Mouse (Mus musculus) embryonic facial prominence, embryonic 15.5 days (tissue): Measurements from ENCODE around the gene Naga. TPM values are rescaled to one million over a fixed set of nuclear protein-coding genes. Genes with fewer than 3 reads are reported as not detected.
A peak's percentile ranks its signal among the peaks of the same experiment; 100 is the strongest.

Experiments
- ATAC-seq: fragments of 200-750 bp; cut with Nextera tagmentation; 2 replicates; pipeline ENCODE4 v1.8.0; 2017; ENCODE audit warnings: low read depth, moderate TSS enrichment; ENCODE audit not compliant: insufficient number of reproducible peaks, low FRiP score, low TSS enrichment
- H3K27ac ChIP-seq: fragments of 300-500 bp; sonication (generic); replicated peaks from 2 replicates; pipeline ENCODE4 v1.5.1; 2015; ENCODE audit warnings: mild to moderate bottlenecking, inconsistent platforms
- H3K27me3 ChIP-seq: fragments of 300-500 bp; sonication (generic); 2 replicates; pipeline ENCODE4 v1.6.1; 2015; ENCODE audit warnings: inconsistent platforms
- H3K36me3 ChIP-seq: fragments of 300-500 bp; sonication (generic); 2 replicates; pipeline ENCODE4 v1.6.1; 2015; ENCODE audit warnings: mild to moderate bottlenecking, inconsistent platforms
- H3K4me1 ChIP-seq: fragments of 300-500 bp; sonication (generic); 2 replicates; pipeline ENCODE4 v1.6.1; 2015; ENCODE audit warnings: inconsistent platforms
- H3K4me2 ChIP-seq: fragments of 300-500 bp; sonication (generic); replicated peaks from 2 replicates; pipeline ENCODE4 v1.6.1; 2015; ENCODE audit warnings: mild to moderate bottlenecking, inconsistent platforms
- H3K4me3 ChIP-seq: fragments of 300-500 bp; sonication (generic); replicated peaks from 2 replicates; pipeline ENCODE4 v1.5.1; 2015; ENCODE audit warnings: mild to moderate bottlenecking, inconsistent platforms
- H3K9ac ChIP-seq: fragments of 300-500 bp; sonication (generic); 2 replicates; pipeline ENCODE4 v1.6.1; 2015; ENCODE audit warnings: inconsistent platforms
- H3K9me3 ChIP-seq: fragments of 300-500 bp; sonication (generic); replicated peaks from 2 replicates; pipeline ENCODE4 v1.6.1; 2016; ENCODE audit warnings: inconsistent platforms
- WGBS: fragments of 180-500 bp; shearing (Covaris S2); methylation state at CpG from one replicate; pipeline ENCODE4 v1.1.7; 2015; 5-methylcytosine and 5-hydroxymethylcytosine counted together
- polyA plus RNA-seq: library from polyadenylated mRNA; unstranded; fragments of >200 nt; fragmentation: Nextera tagmentation; extraction: Ambion mirVana; gene quantifications from 2 replicates; pipeline ENCODE4 v1.2.1, GENCODE M21; 2015

The Naga gene
- polyA plus RNA-seq, 1 experiment from 2014 or later = 64.8 TPM

DNA sequence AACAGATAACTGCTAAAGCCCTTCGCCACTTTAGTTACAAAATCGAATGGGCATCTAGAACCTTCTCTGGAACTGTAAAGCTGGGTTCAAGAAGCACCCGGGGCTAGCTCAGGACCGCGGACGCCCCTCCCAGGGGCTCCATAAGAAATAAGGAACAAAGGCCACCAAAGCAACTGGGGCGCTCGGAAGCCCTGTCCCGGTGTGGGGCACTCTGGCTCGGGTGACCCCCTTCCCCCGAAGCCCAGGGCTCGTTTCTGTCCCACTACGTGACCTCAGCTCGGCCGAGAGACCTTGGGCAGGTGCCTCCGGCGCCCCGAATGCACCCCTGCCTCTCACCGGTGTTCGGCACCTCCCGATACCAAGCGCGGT, 15.0 kb upstream of the Naga start:
- peak overlapping the region; percentile 86 for H3K4me2 ChIP-seq

DNA sequence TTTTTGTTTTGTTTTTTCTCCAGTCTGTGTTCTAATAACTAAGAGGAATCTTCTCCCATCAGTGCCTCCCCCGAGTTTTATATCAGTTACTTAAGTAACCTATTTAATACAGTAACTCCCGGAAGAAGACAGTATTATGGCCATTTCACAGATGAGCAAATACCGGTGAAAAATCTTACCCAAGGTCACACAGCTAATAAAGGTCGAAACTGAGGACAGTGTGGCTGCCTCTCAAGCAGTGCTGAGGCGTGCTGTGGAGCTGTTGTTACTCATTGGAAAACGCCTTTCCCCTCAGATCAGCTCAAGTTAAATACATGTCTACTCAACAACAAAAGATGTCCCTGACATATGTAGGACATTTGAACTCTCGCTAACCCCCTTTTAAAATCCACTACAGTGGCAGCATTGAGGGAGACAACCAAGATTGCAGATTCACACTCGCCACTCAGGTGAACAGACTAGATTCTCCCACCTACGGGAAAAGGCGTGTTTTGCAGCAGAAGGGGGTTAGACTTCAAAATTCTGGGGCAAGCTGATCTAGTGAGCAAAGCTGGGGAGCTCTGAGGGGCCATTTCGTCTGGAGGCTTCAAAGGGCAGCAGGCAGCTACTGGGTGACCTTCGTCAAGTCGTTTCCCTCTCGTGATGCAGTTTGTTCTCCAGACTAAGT, 14.5 kb upstream of the Naga start:
- Histone ChIP-seq H3K27ac (peak overlapping the region; percentile 95; the same call in 1 of the 2 replicates), H3K9ac (peak overlapping the region; percentile 82), H3K4me2 (peak overlapping the region; percentile 86), H3K4me3 (peak overlapping the region; percentile 74), H3K4me1 (peaks cover 23% of the 10 kb centered on the region), H3K36me3 (peaks cover 29% of the 10 kb centered on the region), H3K9me3 (no peaks in the 10 kb centered on the region), H3K27me3 (no peaks in the 10 kb centered on the region)
- no peak for ATAC-seq
- 23% methylated on average over 14 of the region's 14 CpGs for WGBS

More for the DNA sequence above, 15.0 kb upstream of the Naga start:
- WGBS = under 1% methylated on average over 23 of the region's 23 CpGs
- Histone ChIP-seq H3K4me3 (peak overlapping the region; percentile 74), H3K9ac (peak overlapping the region; percentile 82), H3K36me3 (peaks cover 24% of the 10 kb centered on the region), H3K27me3 (no peaks in the 10 kb centered on the region), H3K27ac (peak overlapping the region; percentile 95), H3K4me1 (peaks cover 28% of the 10 kb centered on the region), H3K9me3 (no peaks in the 10 kb centered on the region)
- peak; percentile 13; the same call in 1 of the 2 replicates for ATAC-seq

DNA sequence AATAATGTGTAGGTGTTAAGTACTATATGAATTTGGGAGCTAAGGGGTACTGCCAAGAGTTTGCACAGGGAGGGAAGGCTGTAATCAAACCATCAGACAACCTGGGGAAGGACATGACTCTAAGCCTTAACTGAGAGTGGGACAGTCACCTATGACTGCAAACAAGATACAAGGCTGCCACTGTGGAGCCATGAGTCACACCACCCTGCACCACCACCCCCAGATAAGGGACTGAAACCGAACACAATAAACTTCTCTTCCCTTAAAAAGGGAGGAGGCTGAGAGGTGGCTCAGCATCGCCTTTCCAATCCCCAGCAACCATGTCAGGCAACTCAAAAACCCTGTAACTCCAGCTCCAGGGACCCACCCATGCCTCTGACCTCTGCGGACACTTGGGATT, 12.8 kb upstream of the Naga start:
- whole genome bisulfite sequencing = 81% methylated on average over 3 of the region's 3 CpGs

DNA sequence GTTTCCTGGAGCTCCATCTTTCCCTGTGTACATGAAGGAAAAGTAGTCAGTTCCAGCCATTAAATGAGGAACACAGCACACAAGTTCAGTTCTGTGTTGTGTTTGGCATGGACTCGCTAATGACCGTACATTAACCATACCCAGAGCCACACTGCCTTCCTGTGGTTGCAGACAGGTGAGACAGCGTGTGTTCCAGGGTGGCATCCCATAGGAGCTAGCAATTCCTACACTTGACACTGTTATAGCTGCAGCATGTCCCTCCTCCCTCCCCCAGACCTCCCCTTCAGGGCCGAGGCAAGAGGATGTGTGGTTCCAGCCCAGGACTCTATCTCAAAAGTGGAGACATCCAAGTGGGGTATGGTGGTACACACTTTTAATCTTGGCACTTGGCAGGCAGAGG, 11.6 kb upstream of the Naga start:
- H3K4me1 ChIP-seq = peaks cover 37% of the 10 kb centered on the region
- ATAC-seq = no peak
- H3K4me3 ChIP-seq = no peak overlapping the region
- no peaks in the 10 kb centered on the region for H3K9me3 ChIP-seq
- peaks cover 34% of the 10 kb centered on the region for H3K36me3 ChIP-seq
- no peak overlapping the region for H3K27ac ChIP-seq
- no peak overlapping the region for H3K4me2 ChIP-seq
- WGBS = 88% methylated on average over 4 of the region's 4 CpGs
- H3K27me3 ChIP-seq = no peaks in the 10 kb centered on the region
- no peak overlapping the region for H3K9ac ChIP-seq

More for the DNA sequence above, 12.8 kb upstream of the Naga start:
- no peaks in the 10 kb centered on the region for H3K27me3 ChIP-seq
- H3K4me3 ChIP-seq = no peak overlapping the region
- ATAC-seq = no peak
- H3K27ac ChIP-seq = no peak overlapping the region
- no peaks in the 10 kb centered on the region for H3K9me3 ChIP-seq
- H3K9ac ChIP-seq = no peak overlapping the region
- H3K4me1 ChIP-seq = peaks cover 37% of the 10 kb centered on the region
- peaks cover 34% of the 10 kb centered on the region for H3K36me3 ChIP-seq
- no peak overlapping the region for H3K4me2 ChIP-seq

DNA sequence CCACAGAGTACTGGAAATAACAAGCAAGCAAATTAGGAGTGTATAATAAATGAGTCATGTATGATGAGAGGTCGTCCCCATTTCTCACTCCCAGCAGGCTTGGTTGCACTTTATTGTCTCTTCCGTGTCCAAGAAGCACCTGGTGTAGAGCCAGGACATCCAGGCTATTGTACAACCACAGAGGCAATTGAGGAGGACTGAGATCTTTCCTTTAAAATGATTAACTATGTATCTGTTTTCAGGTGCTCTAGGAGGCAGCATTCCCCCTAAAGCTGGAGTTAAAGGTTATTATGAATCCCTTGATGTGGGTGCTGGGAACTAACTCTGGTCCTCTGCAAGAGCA, 10.2 kb upstream of the Naga start:
- H3K27ac ChIP-seq = no peak overlapping the region
- H3K4me2 ChIP-seq = no peak overlapping the region
- no peak overlapping the region for H3K9ac ChIP-seq
- H3K9me3 ChIP-seq = no peaks in the 10 kb centered on the region
- no peak overlapping the region for H3K4me3 ChIP-seq
- 82% methylated on average over 2 of the region's 2 CpGs for WGBS
- ATAC-seq = no peak
- H3K27me3 ChIP-seq = no peaks in the 10 kb centered on the region
- peaks cover 33% of the 10 kb centered on the region for H3K4me1 ChIP-seq
- H3K36me3 ChIP-seq = peaks cover 34% of the 10 kb centered on the region

DNA sequence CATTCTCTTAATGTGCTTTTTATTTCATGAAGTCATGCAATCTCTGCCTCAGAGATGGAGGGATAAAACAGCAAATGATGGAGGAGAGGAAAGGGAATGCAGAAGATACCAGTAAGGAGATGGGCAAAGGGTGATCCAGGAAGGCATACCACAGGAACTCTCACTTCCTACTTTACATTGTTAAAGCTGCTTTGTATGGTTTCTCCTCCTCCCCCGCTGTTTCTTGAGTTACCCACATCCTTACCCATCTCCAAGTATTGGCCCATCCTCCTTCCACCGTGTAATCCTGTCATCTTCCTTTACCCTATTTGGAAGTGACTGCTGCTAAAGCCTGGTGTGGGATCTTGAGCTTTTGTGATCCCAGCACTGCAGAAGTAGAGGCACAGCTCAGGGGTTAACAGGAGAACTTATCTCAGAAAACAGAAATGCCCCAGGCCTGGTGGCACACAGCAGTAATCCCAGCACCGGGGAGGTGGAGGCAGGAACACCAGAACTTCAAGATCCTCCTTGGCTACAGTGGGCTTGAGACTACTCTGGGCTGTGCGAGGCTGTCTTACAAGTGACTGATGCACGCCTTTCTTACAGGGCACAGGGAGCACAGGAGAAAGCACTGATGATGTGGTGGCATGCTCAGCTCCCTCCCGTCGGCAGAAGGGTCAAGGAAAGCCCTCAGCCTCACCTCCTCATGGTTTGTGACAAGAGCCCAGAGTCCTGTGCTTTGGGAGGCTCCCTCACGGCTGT, 9.7 kb upstream of the Naga start:
- Histone ChIP-seq H3K4me1 (peaks cover 32% of the 10 kb centered on the region), H3K27me3 (no peaks in the 10 kb centered on the region), H3K4me2 (no peak overlapping the region), H3K9ac (no peak overlapping the region), H3K9me3 (no peaks in the 10 kb centered on the region), H3K36me3 (peaks cover 36% of the 10 kb centered on the region), H3K27ac (no peak overlapping the region), H3K4me3 (no peak overlapping the region)
- ATAC-seq = no peak
- 82% methylated on average over 8 of the region's 8 CpGs for WGBS

DNA sequence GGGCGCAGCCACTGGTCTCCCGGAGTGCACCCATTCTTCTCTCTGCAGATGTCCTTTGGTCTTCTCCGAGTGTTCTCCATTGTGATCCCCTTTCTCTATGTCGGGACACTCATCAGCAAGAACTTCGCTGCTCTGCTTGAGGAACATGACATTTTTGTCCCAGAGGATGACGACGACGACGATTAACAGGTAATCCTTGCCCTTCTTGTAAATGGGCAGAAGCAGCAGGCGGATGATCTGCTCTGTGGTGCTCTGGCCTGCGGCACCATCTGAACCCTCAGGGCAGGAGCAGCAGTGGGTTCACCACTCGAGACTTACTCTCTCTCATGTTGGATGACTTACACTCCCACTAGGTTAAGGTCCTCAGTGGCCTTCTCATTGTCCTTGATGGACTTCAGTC, 9.1 kb upstream of the Naga start:
- 90% methylated on average over 12 of the region's 12 CpGs for WGBS
- no peak overlapping the region for H3K9ac ChIP-seq
- H3K27ac ChIP-seq = no peak overlapping the region
- H3K27me3 ChIP-seq = no peaks in the 10 kb centered on the region
- peaks cover 26% of the 10 kb centered on the region for H3K4me1 ChIP-seq
- ATAC-seq = no peak
- H3K36me3 ChIP-seq = peaks cover 39% of the 10 kb centered on the region
- no peaks in the 10 kb centered on the region for H3K9me3 ChIP-seq
- H3K4me2 ChIP-seq = no peak overlapping the region
- H3K4me3 ChIP-seq = peak overlapping the region; percentile 81; the same call in 1 of the 2 replicates

DNA sequence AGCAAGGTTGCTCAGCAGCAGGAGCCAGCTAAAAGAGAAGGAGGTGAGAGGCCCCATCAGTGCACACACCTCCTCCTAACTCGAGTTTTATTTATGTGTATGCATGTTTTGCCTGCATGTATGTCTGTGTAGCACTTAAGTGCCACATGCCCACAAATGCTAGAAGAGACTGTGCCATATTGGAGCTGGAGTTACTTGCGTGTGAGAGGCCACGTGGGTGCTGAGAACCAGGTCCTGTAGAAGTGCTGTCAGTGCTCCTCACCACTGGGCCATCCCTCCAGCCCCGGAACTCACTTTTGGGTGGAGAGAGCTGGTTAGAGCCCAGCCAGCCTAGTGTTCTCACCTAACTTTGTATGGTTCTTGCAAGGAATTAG, 8.6 kb upstream of the Naga start:
- ATAC-seq = no peak
- Histone ChIP-seq H3K36me3 (peaks cover 39% of the 10 kb centered on the region), H3K27ac (no peak overlapping the region), H3K9ac (0 out of 2 replicates have a peak overlapping the region, but pooled peaks have one; percentile 73), H3K4me1 (peaks cover 23% of the 10 kb centered on the region), H3K27me3 (no peaks in the 10 kb centered on the region), H3K4me3 (peak overlapping the region; percentile 81), H3K9me3 (no peaks in the 10 kb centered on the region), H3K4me2 (peak overlapping the region; percentile 87)
- WGBS = 78% methylated on average over 4 of the region's 4 CpGs

DNA sequence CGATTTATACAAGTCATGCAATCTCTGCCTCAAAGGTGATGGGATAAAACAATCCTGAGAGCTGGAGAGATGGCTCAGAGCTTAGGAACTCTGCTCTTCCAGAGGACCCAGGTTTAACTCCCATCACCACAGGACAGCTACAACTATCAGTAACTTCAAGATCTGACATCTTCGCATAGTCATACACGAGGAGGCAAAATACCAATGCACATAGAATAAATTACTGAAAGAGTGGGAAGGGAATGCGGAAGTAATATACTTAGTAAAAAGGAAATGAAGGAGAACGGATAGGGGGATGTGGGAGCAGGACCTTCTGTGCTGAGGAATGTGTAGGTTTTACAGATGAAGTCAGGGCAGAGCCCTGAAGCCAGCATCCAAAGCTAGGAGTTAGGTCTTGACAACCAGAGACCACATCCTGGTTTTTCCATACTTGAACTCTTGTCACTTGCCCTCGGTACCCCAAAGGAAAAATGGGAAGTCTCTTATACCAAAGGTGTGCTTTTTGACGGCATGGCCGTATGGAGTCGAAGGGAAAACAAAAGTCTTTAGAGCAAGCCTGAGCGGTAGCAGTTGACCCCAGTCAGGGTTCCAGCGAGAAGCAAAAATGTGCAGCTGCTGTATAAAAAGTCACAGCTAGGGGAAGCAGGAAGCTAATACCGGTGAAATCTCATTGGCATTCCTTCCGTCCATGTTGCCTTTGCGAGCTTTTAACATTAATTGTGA, 8.0 kb upstream of the Naga start:
- 56% methylated on average over 14 of the region's 14 CpGs for WGBS

DNA sequence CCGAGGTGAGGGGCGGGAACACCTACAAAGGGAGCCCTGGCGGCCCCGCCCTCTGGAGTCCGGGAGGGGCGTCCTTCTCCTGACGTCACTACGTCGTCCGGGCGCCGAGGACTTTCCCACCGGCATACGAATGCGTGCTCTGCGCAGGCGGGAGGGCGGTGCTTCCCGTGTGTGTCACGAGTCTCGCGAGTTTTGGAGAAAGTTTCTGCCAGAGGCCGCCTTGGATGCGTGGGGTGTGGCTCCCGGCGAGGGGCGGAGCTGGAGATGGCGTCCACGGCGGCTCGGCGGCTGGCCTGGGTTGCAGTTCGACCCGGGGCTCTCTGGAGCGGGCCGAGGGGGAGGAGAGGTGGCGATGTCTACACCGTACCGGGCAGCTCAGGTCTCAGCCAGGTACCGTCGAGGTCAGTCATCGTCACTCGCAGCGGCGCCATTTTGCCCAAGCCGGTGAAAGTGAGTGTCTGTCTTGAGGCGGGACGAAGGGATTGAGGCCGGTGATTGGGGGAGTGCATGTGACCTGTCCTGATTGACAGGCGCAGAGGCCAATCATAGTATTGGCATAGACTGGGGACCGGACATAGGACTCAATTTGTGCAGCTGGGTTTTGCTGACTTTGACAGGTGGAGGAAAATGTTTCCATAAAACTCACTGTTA, 7.2 kb upstream of the Naga start:
- peak; percentile 97 for ATAC-seq

More for the DNA sequence above, 8.0 kb upstream of the Naga start:
- Histone ChIP-seq H3K9me3 (no peaks in the 10 kb centered on the region), H3K9ac (peak overlapping the region; percentile 73), H3K27me3 (no peaks in the 10 kb centered on the region), H3K4me3 (peak overlapping the region; percentile 81), H3K4me1 (peaks cover 24% of the 10 kb centered on the region), H3K4me2 (peak overlapping the region; percentile 87), H3K27ac (peak overlapping the region; percentile 94), H3K36me3 (peaks cover 39% of the 10 kb centered on the region)
- ATAC-seq = no peak

DNA sequence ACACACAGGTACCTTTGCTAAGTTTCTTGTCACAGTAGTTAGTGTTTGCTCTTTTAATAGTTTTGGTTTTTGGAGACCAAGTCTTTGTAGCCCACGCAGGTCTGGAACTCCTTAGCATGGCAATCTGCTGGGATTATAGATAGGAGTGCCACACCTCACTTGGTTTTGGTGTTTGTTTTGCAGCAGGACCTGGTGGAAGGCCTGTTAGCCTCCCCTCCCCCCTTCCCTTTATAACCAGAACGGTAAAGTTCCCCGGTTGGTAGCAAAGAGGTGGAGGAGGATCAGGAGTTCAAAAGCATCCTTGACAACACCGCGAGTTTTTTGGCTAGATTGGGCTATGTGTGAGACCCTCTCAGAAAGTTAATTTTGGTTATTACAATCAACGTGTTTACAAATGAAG, 6.2 kb upstream of the Naga start:
- Histone ChIP-seq H3K27ac (0 out of 2 replicates have a peak overlapping the region, but pooled peaks have one; percentile 17), H3K36me3 (peaks cover 27% of the 10 kb centered on the region), H3K9ac (no peak overlapping the region), H3K4me1 (peaks cover 36% of the 10 kb centered on the region), H3K4me3 (no peak overlapping the region), H3K9me3 (no peaks in the 10 kb centered on the region), H3K4me2 (no peak overlapping the region), H3K27me3 (no peaks in the 10 kb centered on the region)
- no peak for ATAC-seq
- 88% methylated on average over 6 of the region's 6 CpGs for WGBS

More for the DNA sequence above, 7.2 kb upstream of the Naga start:
- H3K36me3 ChIP-seq = peaks cover 36% of the 10 kb centered on the region
- H3K27me3 ChIP-seq = no peaks in the 10 kb centered on the region
- H3K4me1 ChIP-seq = peaks cover 28% of the 10 kb centered on the region
- H3K4me2 ChIP-seq = peak overlapping the region; percentile 87
- H3K27ac ChIP-seq = peak overlapping the region; percentile 94
- peak overlapping the region; percentile 73 for H3K9ac ChIP-seq
- peak overlapping the region; percentile 81 for H3K4me3 ChIP-seq
- H3K9me3 ChIP-seq = no peaks in the 10 kb centered on the region
- WGBS = under 1% methylated on average over 51 of the region's 51 CpGs
